Mouse (Mus musculus) bone marrow, adult 2 months (tissue): ENCODE measurements at regions not wholly inside any gene's neighbourhood (a gene's known extent, or its start where the extent isn't known, plus 50 kb on each side); places are given as distances from the start of the nearest gene placed in this dataset.
A peak's percentile ranks its signal among the peaks of the same experiment; 100 is the strongest.

Experiments used
- H3K27ac ChIP-seq: fragments of 200-500 bp; 2 replicates; pipeline ENCODE4 v1.5.1; 2012; ENCODE audit warnings: low read depth, mild to moderate bottlenecking, control low read depth, inconsistent platforms, low read length; ENCODE audit not compliant: control insufficient read depth, poor library complexity, insufficient read depth
- H3K4me1 ChIP-seq: fragments of 200-500 bp; 2 replicates; pipeline ENCODE4 v1.6.1; 2011; ENCODE audit warnings: low read length; ENCODE audit not compliant: control insufficient read depth, insufficient read depth
- H3K4me3 ChIP-seq: fragments of 200-500 bp; replicated peaks from 2 replicates; pipeline ENCODE3; 2011; ENCODE audit warnings: mild to moderate bottlenecking, low read depth, low read length, control low read depth; ENCODE audit not compliant: control insufficient read depth
- CTCF ChIP-seq: fragments of 200-500 bp; IDR thresholded peaks from 2 replicates; pipeline ENCODE4 v1.5.1; 2011; ENCODE audit warnings: low read length, control low read depth; ENCODE audit not compliant: control insufficient read depth, insufficient read depth
- POLR2A ChIP-seq: fragments of 200-500 bp; IDR thresholded peaks from 2 replicates; pipeline ENCODE4 v1.6.1; 2011; ENCODE audit warnings: low read depth, mild to moderate bottlenecking, control low read depth, low read length, borderline replicate concordance; ENCODE audit not compliant: control insufficient read depth
- WGBS: fragments of 180-500 bp; shearing (Covaris S2); methylation state at CpG from one replicate; pipeline ENCODE4 v1.1.7; 2018; 5-methylcytosine and 5-hydroxymethylcytosine counted together

GRCm38 (mm10) chr9:90494888-90495287 is 224.3 kb upstream of the Tbc1d2b start:
- H3K27ac ChIP-seq = no peak overlapping the region
- no peak overlapping the region for H3K4me3 ChIP-seq
- TF ChIP-seq CTCF = no peak
- TF ChIP-seq POLR2A = no peak
- WGBS = 58% methylated on average over 1 of the region's 1 CpGs
- no peaks in the 10 kb centered on the region for H3K4me1 ChIP-seq

- 65% methylated on average over 7 of the region's 7 CpGs for WGBS
- no peak overlapping the region for H3K27ac ChIP-seq
- H3K4me3 ChIP-seq = no peak overlapping the region
- H3K4me1 ChIP-seq = no peaks in the 10 kb centered on the region
- TF ChIP-seq CTCF = no peak
- no peak for TF ChIP-seq POLR2A
Measured at GRCm38 (mm10) chr9:90490561-90491152, 220.1 kb upstream of the Tbc1d2b start.

- Histone ChIP-seq H3K4me1 (no peaks in the 10 kb centered on the region; the same call in 1 of the 2 replicates), H3K4me3 (no peak overlapping the region), H3K27ac (no peak overlapping the region)
- WGBS = 74% methylated on average over 2 of the region's 2 CpGs
- TF ChIP-seq CTCF (no peak), POLR2A (no peak)
Measured at GRCm38 (mm10) chr9:90450579-90450978, 180.0 kb upstream of the Tbc1d2b start.

- TF ChIP-seq POLR2A (no peak), CTCF (peak; percentile 51)
- WGBS = 13% methylated on average over 4 of the region's 4 CpGs
- Histone ChIP-seq H3K27ac (no peak overlapping the region), H3K4me3 (no peak overlapping the region), H3K4me1 (no peaks in the 10 kb centered on the region; the same call in 1 of the 2 replicates)
Measured at GRCm38 (mm10) chr9:90446957-90447356, 176.4 kb upstream of the Tbc1d2b start.

GRCm38 (mm10) chr9:90434902-90435301 is 164.3 kb upstream of the Tbc1d2b start:
- TF ChIP-seq POLR2A = no peak
- TF ChIP-seq CTCF = no peak
- 66% methylated on average over 4 of the region's 4 CpGs for WGBS

GRCm38 (mm10) chr9:90430898-90431297 is 160.3 kb upstream of the Tbc1d2b start:
- TF ChIP-seq CTCF (no peak), POLR2A (no peak)
- WGBS = 3% methylated on average over 2 of the region's 2 CpGs
- no peaks in the 10 kb centered on the region for H3K4me1 ChIP-seq
- H3K4me3 ChIP-seq = no peak overlapping the region
- H3K27ac ChIP-seq = no peak overlapping the region

More at GRCm38 (mm10) chr9:90434902-90435301, 164.3 kb upstream of the Tbc1d2b start:
- Histone ChIP-seq H3K4me3 (no peak overlapping the region), H3K27ac (no peak overlapping the region), H3K4me1 (no peaks in the 10 kb centered on the region; the same call in 1 of the 2 replicates)

GRCm38 (mm10) chr9:90421662-90422061 is 151.1 kb upstream of the Tbc1d2b start:
- 28% methylated on average over 6 of the region's 6 CpGs for WGBS

GRCm38 (mm10) chr9:90419762-90420541 is 149.3 kb upstream of the Tbc1d2b start:
- TF ChIP-seq POLR2A (no peak), CTCF (no peak)
- WGBS = 50% methylated on average over 7 of the region's 7 CpGs
- Histone ChIP-seq H3K27ac (no peak overlapping the region), H3K4me1 (peaks cover 5% of the 10 kb centered on the region), H3K4me3 (no peak overlapping the region)

More at GRCm38 (mm10) chr9:90421662-90422061, 151.1 kb upstream of the Tbc1d2b start:
- TF ChIP-seq CTCF (no peak), POLR2A (no peak)
- no peak overlapping the region for H3K27ac ChIP-seq
- peaks cover 5% of the 10 kb centered on the region for H3K4me1 ChIP-seq
- H3K4me3 ChIP-seq = peak overlapping the region; percentile 24

- Histone ChIP-seq H3K27ac (no peak overlapping the region), H3K4me1 (no peaks in the 10 kb centered on the region), H3K4me3 (no peak overlapping the region)
- WGBS = 36% methylated on average over 2 of the region's 2 CpGs
- no peak for TF ChIP-seq CTCF
- TF ChIP-seq POLR2A = no peak
Measured at GRCm38 (mm10) chr9:90408789-90409188, 138.2 kb upstream of the Tbc1d2b start.
